Mouse (Mus musculus): ENCODE data around the gene Il2rb.

Gene Il2rb

DNA sequence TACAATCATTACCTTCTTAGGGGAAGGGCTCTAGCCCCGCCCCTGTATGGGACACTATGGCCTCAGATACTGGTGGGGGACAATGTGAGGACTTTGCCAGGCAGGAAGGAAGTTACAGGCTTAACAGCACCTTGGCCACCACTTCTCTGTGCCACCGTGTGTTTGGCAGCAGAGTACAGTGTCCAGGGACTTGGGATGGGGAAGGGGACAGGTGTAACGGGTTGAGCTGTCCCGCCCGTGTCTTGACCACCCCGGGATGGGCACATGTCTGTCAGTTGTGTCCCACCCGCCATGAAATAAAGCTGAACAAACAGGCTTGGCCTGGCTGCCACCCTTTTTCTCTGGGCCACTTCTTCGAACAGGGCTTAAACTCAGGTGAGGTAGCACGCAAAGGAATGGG is 56.1 kb downstream of the Il2rb start:
- DNase-seq = no peak

DNA sequence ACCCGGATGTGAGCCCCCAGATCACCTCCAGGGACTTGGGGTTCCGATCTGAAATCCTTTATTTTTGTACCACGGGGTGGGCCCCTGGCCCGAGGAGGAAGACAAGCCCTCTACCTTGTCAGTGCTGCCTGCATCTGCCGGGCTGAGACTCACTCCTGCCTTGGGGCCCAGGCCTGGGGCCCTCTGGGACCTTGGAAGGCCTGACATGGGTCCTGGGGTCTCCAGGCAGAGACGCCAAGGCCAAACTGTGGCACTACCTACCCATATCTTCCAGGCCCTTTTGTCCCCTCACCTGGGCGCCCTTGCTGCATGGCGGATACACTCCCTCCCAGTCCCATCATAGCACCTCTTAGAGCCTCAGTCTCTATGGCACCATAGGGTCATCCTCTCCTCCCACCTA is 56.6 kb downstream of the Il2rb start:
- DNase-seq = no peak

- no peak for DNase-seq
These were observed 57.1 kb downstream of the Il2rb start for GRCm38 (mm10) chr15:78438018-78438394.

DNA sequence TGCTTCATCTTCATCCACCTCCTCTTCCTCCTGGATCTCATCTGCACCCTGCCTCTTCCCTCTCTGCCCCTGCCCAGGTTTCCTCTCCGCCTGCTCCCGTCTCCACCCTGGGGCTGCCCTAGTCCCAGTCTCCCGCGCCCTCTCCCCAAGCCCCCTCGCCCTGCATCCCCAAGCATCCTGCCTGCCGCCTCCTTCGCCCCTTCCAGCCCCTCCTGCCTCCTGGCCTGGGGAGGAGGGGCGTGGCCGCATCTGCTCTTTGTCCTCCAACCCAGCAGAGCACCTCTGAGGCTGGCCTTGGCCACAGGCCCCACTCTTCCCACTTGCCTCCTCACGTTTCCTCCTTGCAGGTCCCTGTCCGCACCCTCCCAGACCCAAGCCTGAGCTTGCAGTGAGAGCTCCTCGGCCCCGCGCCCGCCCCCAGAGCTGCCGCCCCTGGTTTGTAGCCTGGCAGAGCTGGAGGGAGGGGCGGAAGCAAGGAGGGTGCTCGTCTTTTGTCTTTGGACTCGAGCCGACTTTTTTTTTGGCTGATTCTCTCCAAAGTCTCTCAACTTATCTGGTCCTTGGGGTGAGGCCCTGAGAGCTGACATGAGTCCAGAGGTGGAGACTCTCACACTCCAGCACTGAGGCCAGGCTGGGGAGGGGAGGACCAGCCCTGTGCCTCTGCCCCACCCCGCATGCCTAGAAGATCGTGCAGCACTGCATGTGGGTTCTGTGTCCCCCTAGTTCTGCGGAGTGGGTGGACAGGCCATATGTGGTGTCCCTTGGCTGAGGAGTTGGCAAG is 57.6 kb downstream of the Il2rb start:
- no peak for DNase-seq

GRCm38 (mm10) chr15:78436380-78437192 is 58.5 kb downstream of the Il2rb start:
- DNase-seq = peak; percentile 80

- DNase-seq = no peak
These were observed 59.4 kb downstream of the Il2rb start for GRCm38 (mm10) chr15:78435681-78436080.

- peak; percentile 64 for DNase-seq
These were observed 60.1 kb downstream of the Il2rb start for GRCm38 (mm10) chr15:78434896-78435520.

GRCm38 (mm10) chr15:78431541-78432121 is 63.4 kb downstream of the Il2rb start:
- no peak for DNase-seq

DNA sequence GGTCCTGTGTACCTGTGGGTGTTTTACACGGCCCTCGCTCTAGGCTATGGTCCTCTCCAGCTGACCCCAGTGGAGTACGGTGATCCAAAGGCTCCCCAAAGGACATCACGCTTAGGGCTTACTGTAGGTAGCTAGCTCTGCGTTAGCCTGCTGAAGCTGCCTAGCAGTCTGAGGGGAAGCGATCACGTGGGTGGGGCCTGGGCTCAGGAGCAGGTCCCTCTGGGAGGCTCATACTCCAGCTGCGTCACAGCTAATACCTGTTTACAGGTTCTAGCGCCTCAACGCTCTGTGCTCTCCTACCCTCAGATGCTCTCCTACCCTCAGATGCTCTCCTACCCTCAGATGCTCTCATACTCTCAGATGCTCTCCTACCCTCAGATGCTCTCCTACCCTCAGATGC is 64.2 kb downstream of the Il2rb start:
- DNase-seq = no peak

GRCm38 (mm10) chr15:78429871-78430622 is 65.0 kb downstream of the Il2rb start:
- DNase-seq = no peak

Measured in right cerebral cortex, postnatal 4 days (tissue).